Mouse (Mus musculus) thymus, adult 2 months (tissue): ENCODE data around the gene Foxa1.

Experiments
- CTCF ChIP-seq: fragments of 200-500 bp; IDR thresholded peaks from 2 replicates; pipeline ENCODE4 v1.5.1; 2012; ENCODE audit warnings: mild to moderate bottlenecking, control low read depth, low read length, moderate library complexity, borderline replicate concordance; ENCODE audit not compliant: control insufficient read depth, poor library complexity, insufficient read depth; ENCODE audit errors: extremely low read depth
- POLR2A ChIP-seq: fragments of 200-500 bp; IDR thresholded peaks from 2 replicates; pipeline ENCODE4 v1.6.1; 2012; ENCODE audit warnings: mild to moderate bottlenecking, low read length, control low read depth, moderate library complexity; ENCODE audit not compliant: control insufficient read depth, poor library complexity, insufficient read depth; ENCODE audit errors: extremely low read depth

DNA sequence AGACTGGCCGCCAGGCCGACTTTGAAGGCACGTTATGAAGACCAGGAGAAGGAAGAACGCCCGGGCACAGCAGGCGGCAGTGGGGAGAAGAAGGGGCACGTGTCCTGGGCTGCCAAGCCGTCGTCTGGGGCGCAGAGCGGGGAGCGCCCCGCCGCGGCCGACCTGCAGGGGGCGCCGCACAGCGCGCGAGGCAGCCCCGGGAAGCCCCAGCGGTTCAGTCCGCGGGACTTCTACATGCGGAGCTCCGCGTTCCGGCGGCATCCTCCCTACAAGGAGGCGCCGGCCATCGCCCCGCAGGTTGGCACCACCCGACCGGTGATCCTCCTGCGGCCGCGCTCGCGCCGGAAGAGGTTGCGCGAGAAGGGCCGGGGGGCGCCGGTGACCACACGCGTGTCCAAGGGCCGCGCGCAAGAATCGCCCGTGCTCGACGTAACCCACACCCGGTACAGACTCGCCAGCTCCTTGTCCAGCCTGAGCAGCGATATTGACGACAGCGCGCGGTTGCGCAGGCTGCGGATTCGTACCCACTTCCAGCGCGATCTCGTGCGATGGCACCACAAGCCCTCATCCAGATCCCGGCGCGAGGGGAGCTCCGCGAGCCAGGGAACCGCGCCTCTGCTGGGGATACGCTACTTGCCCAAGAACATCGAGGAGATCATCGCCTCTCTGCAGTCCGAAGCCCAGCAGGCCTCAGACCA, 29.4 kb upstream of the Foxa1 start:
- TF ChIP-seq POLR2A (no peak), CTCF (no peak; the same call in 1 of the 2 replicates)
